Mouse (Mus musculus) c-Kit-positive CD71-positive TER-119-negative erythroid progenitor cells, embryonic 14.5 days (primary cell): ENCODE data around the gene Cdc25b.

Source experiments
- DNase-seq: peaks from one replicate; pipeline ENCODE4 v3.0.0-alpha.2; 2013; ENCODE audit warnings: low read depth

The Cdc25b gene

DNA sequence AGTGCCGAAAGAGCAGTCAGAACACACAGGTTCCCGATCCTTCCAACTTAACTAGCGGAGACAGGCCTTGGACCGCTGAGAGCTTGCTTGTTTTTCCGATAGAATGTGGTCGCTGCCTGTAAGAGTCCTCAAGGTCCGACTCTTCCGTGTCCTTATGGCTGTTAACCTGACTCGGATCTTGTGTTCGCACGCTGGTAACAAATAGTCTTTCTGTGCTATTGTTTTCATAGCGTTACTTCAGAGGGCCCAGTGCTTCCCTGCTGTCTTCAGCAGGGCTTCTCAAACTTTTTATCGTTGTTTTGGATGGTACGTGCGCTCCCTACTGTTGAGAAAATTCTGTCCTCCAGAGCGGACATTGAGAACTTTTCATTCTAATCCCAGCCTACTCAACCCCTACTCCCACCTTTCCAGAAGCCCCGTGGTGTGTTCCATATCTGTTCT lies 26.1 kb upstream of the Cdc25b start:
- DNase-seq = peak; percentile 42

- DNase-seq = no peak
These were observed 22.8 kb upstream of the Cdc25b start for GRCm38 (mm10) chr2:131163924-131164323.

GRCm38 (mm10) chr2:131166172-131166571 lies 20.6 kb upstream of the Cdc25b start:
- DNase-seq = no peak

DNA sequence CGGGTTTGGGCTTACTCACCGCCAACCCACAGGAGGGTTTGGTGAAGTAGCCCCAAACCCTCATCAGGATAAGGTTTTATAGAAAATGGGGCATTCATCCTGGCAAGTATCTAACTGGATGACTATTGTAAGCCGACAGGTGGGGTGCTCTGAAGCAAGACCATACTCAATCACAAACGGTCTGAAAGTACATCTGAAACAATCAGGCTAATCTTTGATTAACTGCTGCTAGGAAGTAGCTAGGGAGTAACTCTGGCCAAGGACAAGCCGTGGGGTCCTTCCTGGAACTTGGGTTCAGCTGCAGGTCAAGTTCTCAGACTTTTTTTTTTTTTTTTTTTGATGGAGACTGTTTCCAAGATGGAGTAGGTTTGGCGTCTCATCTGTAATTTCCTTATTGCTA lies 18.8 kb upstream of the Cdc25b start:
- DNase-seq = no peak

GRCm38 (mm10) chr2:131168914-131169313 lies 17.8 kb upstream of the Cdc25b start:
- DNase-seq = no peak

DNA sequence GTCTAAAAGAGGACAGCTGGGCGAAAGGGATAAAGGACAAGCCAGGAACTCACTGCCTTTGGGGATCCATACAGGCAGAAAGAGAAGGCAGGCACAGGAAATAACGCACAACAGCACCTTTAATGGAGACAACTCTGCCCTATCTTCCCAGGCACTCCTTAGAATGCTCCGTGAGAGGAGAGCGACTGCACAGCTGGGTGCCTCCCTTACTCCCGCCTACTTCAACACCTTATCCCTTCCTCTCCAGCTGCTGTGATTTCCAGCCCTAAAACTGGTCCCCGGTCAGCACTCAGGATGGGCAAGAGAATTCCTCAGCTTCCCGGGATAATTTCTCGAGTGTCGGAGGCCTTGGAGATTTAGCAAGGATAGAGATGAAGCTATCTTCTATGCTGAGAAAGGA lies 15.8 kb upstream of the Cdc25b start:
- no peak for DNase-seq

- DNase-seq = no peak
These were observed 15.2 kb upstream of the Cdc25b start for GRCm38 (mm10) chr2:131171401-131172104.

GRCm38 (mm10) chr2:131172322-131172721 lies 14.4 kb upstream of the Cdc25b start:
- DNase-seq = no peak

DNA sequence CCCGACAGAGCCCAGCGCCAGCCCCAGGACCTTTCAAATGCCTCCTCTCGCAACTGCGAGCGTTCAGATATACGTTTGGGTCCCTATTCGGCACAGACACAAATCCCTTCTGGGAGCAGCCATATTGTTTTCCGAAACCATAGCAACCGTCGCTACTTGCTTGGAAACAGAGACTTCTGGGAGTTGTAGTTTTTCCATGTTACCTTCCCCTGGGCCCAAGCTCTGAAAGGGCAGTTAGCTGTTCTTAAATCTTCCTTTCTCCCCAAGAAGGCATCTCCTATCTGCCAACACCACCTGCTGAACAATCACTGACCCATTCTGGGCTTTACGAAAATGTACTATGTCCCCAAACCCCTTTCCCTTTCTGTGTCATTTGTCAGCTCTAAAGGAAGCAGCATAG lies 12.0 kb upstream of the Cdc25b start:
- peak; percentile 79 for DNase-seq

- no peak for DNase-seq
These were observed 11.3 kb upstream of the Cdc25b start for GRCm38 (mm10) chr2:131175286-131175944.

- no peak for DNase-seq
These were observed 10.8 kb upstream of the Cdc25b start for GRCm38 (mm10) chr2:131175945-131176309.

DNA sequence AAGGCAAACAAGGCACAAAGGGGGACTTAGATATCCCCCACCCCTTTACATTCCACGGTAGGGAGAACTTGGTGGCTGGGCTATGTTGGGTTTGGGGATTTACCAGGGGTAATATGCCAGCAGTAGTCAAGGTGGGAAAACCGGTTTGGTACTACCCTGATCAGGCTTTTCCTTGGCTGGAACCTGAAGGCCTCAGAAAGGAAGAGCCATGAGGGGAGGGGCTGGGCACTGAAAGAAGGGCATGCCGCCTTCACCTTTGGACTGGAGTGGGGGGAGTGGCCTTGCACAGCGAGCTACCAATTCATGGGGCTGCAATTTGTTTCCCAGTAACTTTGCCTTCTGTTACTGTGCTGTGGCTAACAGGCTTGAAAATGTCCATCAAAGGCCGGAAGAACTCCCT lies 10.3 kb upstream of the Cdc25b start:
- no peak for DNase-seq

GRCm38 (mm10) chr2:131177932-131178331 lies 8.8 kb upstream of the Cdc25b start:
- no peak for DNase-seq

GRCm38 (mm10) chr2:131178828-131179245 lies 7.9 kb upstream of the Cdc25b start:
- DNase-seq = no peak

DNA sequence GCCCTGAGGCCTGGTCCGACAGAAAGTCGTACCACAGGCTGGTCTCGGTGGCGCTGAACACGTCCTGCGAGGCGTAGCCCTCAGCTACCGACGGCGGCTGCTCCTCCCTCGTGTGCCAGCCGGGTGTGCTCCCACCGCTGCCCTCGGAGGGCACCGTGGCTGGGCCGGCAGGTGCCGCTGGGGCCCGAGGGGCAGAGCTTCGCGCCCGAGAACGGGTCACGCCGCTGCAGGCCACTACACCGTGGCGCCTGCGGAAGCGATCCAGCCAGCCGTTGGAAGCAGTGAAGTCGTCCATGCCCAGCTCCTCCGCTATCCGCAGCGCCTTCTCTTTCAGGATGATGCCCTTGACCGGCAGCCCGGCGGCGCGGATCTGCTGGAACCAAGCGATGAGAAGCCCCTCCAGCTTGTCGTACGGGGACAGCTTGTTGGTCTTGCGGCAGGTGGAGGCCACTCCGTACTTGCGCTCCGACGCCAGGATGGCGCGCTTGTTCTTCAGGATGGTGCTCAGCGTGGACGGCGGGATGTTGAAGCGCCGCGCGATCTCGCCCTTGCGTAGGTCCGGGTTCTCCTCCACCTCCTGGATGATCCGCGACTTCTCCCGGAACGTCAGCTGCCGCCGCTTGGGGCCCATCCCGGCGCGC lies 7.4 kb upstream of the Cdc25b start:
- DNase-seq = no peak

- DNase-seq = no peak
These were observed 6.7 kb upstream of the Cdc25b start, which contains the start of gene Cenpb for GRCm38 (mm10) chr2:131179990-131180587. Gene Cenpb (minus strand): TSS chr2:131180067.

GRCm38 (mm10) chr2:131186343-131186742 lies 406 bp upstream of the Cdc25b start:
- DNase-seq = no peak

DNA sequence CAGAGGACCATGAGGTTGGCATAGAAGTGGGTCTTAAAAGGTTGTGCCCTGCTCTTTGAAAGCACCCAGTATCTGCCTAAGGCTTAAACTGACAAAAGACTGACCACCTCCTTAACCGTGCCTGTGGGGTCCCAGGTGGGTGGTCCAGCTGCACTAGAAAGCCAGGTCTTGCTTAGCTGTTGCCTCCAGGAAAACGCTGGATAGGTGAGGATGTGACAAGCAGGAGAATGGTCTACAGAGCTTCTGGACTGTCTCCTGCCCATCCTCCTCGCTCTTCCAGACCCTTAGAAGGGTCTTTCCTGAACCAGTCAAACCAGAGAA lies 813 bp downstream of the Cdc25b start:
- DNase-seq = no peak

DNA sequence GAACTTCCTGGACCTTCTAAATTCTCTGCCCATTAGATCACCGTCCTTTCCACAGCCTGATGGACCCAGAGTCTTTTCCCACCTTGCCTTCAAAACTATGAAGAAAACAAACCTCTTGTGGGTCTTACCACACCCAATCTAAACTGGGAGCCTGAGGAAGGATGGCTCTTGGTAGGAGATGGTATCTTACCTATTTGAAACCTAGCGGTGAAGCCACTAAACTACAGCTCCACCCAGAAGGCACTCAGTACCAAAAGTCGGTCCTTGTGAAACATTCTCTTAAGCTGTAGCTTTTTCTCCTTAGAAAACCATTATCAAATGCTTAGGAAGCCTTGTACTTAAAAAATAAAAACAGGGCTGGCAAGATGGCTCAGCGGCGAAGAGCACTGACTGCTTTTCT lies 1.6 kb downstream of the Cdc25b start:
- no peak for DNase-seq

- DNase-seq = no peak
These were observed 3.0 kb downstream of the Cdc25b start for GRCm38 (mm10) chr2:131189521-131190309.

DNA sequence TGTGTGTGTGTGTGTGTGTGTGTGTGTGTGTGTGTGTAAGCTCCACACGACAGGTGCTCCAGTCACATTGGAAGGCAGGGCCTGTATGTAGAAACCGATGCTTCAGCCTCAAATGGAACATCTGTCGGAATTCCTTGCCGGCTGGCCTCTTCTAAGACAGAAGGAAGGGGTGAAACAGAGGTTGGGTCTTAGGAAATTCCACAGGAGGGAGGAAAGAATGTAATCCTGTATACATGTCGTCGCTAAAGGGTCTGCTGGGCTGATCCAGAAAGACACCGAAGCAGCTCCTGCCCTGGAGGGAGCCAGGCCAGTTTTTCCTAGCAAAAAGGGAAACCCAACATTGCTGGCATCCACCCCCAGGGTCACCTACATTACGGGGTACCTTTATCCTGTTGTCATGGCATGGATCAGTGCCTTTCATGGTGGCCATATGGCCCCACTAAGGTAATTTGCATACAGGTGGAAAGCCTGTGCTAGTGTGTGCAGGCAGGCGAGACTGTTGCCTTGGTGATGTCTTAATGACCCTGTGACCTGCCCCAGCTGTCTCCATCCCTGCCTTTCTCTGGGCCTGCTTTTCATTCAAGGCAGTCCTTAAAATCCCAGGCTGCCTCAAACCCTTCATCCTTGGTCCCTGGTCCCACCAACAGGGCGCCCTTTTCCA lies 3.7 kb downstream of the Cdc25b start:
- no peak for DNase-seq

DNA sequence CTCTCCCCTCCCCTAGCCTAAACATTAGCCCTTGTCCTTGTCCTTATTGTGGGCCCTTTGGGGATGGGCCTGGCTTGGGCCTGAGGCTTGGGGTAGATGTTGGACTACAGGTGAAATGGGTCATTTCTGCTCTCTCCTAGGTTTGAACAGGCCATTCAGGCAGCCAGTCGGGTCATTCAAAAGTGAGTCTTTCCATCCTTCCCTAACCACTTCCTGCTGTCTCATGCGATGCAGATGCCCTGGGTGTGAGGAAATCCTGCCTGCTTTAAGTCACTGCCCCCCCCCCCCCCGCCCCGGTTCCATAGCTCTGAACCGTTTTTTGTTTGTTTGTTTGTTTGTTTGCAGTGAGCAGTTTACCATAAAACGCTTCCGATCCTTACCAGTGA lies 4.2 kb downstream of the Cdc25b start:
- no peak for DNase-seq
